Mouse (Mus musculus) ovary, postnatal 14 days (tissue): ENCODE measurements around the gene Prl7c1.
"Not testable (repeated sequence)": the region's sequence is repeated elsewhere in the genome, so short reads cannot be mapped to it uniquely, and the experiment has no call there.

Experiments
- DNase-seq: peaks from one replicate; pipeline ENCODE4 v3.0.0; 2022; ENCODE audit warnings: low spot score

Prl7c1 gene

GRCm38 (mm10) chr13:27780704-27781103 is at the start of gene Prl7c1:
Prl7c1 (minus strand) TSS chr13:27780804.
- not testable (repeated sequence) for DNase-seq

GRCm38 (mm10) chr13:27802765-27803164 is 22.2 kb upstream of the Prl7c1 start:
- no peak for DNase-seq

GRCm38 (mm10) chr13:27801354-27801753 is 20.8 kb upstream of the Prl7c1 start, which contains the start of gene Prl2a1:
Prl2a1 (plus strand) TSS chr13:27801654.
- DNase-seq, result no peak

- DNase-seq, result no peak
Measured at GRCm38 (mm10) chr13:27799303-27799702, 18.7 kb upstream of the Prl7c1 start.

- DNase-seq, result no peak
Measured at GRCm38 (mm10) chr13:27734512-27735186, 46.0 kb downstream of the Prl7c1 start.

GRCm38 (mm10) chr13:27730286-27730959 is 50.2 kb downstream of the Prl7c1 start:
- not testable (repeated sequence) for DNase-seq

GRCm38 (mm10) chr13:27725057-27725456 is 55.5 kb downstream of the Prl7c1 start:
- not testable (repeated sequence) for DNase-seq
